Mouse (Mus musculus): ENCODE results near the gene Cdk5rap2.

Cdk5rap2 gene

GRCm38 (mm10) chr4:70409994-70410721 lies at the start of gene Cdk5rap2:
Cdk5rap2 (minus strand) TSS chr4:70410443.
- DNase-seq, result peak; percentile 99

GRCm38 (mm10) chr4:70452161-70452560 lies 41.9 kb upstream of the Cdk5rap2 start:
- no peak for DNase-seq

- DNase-seq, result peak; percentile 28
Measured at GRCm38 (mm10) chr4:70451750-70452149, 41.5 kb upstream of the Cdk5rap2 start.

GRCm38 (mm10) chr4:70449668-70450067 lies 39.4 kb upstream of the Cdk5rap2 start:
- DNase-seq, result no peak

- DNase-seq, result no peak
Measured at GRCm38 (mm10) chr4:70446774-70447173, 36.5 kb upstream of the Cdk5rap2 start.

- no peak for DNase-seq
Measured at GRCm38 (mm10) chr4:70420202-70420601, 10.0 kb upstream of the Cdk5rap2 start.

- DNase-seq, result peak; percentile 6
Measured at GRCm38 (mm10) chr4:70412126-70412525, 1.9 kb upstream of the Cdk5rap2 start.

GRCm38 (mm10) chr4:70409456-70409855 lies 787 bp downstream of the Cdk5rap2 start:
- peak; percentile 8 for DNase-seq

- no peak for DNase-seq
Measured at GRCm38 (mm10) chr4:70402109-70402819, 8.0 kb downstream of the Cdk5rap2 start.

GRCm38 (mm10) chr4:70399476-70399875 lies 10.8 kb downstream of the Cdk5rap2 start:
- no peak for DNase-seq

GRCm38 (mm10) chr4:70399074-70399473 lies 11.2 kb downstream of the Cdk5rap2 start:
- DNase-seq, result no peak

GRCm38 (mm10) chr4:70398088-70398487 lies 12.2 kb downstream of the Cdk5rap2 start:
- DNase-seq, result no peak

GRCm38 (mm10) chr4:70396701-70397100 lies 13.5 kb downstream of the Cdk5rap2 start:
- DNase-seq, result no peak

- DNase-seq, result no peak
Measured at GRCm38 (mm10) chr4:70394736-70395135, 15.5 kb downstream of the Cdk5rap2 start.

GRCm38 (mm10) chr4:70391760-70392372 lies 18.4 kb downstream of the Cdk5rap2 start:
- no peak for DNase-seq

- no peak for DNase-seq
Measured at GRCm38 (mm10) chr4:70391073-70391472, 19.2 kb downstream of the Cdk5rap2 start.

- DNase-seq, result no peak
Measured at GRCm38 (mm10) chr4:70386206-70386605, 24.0 kb downstream of the Cdk5rap2 start.

GRCm38 (mm10) chr4:70377359-70377758 lies 32.9 kb downstream of the Cdk5rap2 start:
- DNase-seq, result no peak

GRCm38 (mm10) chr4:70365061-70365858 lies 45.0 kb downstream of the Cdk5rap2 start:
- no peak for DNase-seq

- DNase-seq, result peak; percentile 38
Measured at GRCm38 (mm10) chr4:70361366-70361765, 48.9 kb downstream of the Cdk5rap2 start.

- peak; percentile 46 for DNase-seq
Measured at GRCm38 (mm10) chr4:70355659-70356350, 54.4 kb downstream of the Cdk5rap2 start.

- DNase-seq, result no peak
Measured at GRCm38 (mm10) chr4:70354448-70354847, 55.8 kb downstream of the Cdk5rap2 start.

Measured in kidney, adult 9 months (tissue).